Mouse (Mus musculus) telencephalon, adult 2 months (tissue): ENCODE data around the gene Ptgdr2.

Experiments used
- DNase-seq: peaks from one replicate; pipeline ENCODE4 v3.0.0-alpha.2; 2011; ENCODE audit warnings: low read depth, low spot score

Gene Ptgdr2

DNA sequence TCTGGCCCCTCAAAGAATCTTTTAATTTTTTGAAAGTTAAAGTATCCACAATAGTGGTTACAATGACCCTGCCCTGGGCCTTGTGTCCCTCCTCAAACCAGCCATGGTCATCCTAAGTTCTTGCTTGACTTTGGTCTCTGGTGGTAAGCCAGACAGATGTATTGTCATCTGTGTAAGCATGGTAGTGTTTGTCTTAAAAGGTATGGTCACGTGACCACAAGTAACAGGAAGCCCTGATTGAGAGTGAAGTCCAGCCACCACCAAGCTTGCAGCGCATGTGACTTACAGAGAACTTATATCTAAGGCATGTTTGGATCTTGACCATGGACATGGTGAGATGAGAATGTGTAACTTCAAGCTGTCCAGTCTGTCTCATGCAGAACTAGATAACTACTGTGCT, 38.2 kb downstream of the Ptgdr2 start:
- DNase-seq, result no peak

DNA sequence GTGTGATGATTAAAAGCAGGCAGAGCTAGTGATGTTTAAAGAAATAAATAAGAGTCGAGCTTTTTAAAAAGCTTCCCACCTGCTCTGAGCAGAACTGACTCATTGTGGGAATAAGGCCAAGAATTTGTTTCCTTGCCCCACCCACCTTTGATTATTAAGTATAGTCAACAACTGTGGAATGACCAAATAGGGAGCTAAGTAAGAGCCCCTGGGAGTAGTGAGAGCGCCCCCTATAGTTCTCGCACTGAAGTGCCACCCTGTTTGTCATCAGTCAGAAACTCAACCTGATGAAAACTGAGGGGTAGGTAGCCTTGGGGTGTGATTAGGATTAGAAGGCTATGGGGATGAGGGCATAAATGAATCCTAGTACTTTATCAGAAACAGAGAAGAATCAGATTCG, 39.4 kb downstream of the Ptgdr2 start:
- no peak for DNase-seq

DNA sequence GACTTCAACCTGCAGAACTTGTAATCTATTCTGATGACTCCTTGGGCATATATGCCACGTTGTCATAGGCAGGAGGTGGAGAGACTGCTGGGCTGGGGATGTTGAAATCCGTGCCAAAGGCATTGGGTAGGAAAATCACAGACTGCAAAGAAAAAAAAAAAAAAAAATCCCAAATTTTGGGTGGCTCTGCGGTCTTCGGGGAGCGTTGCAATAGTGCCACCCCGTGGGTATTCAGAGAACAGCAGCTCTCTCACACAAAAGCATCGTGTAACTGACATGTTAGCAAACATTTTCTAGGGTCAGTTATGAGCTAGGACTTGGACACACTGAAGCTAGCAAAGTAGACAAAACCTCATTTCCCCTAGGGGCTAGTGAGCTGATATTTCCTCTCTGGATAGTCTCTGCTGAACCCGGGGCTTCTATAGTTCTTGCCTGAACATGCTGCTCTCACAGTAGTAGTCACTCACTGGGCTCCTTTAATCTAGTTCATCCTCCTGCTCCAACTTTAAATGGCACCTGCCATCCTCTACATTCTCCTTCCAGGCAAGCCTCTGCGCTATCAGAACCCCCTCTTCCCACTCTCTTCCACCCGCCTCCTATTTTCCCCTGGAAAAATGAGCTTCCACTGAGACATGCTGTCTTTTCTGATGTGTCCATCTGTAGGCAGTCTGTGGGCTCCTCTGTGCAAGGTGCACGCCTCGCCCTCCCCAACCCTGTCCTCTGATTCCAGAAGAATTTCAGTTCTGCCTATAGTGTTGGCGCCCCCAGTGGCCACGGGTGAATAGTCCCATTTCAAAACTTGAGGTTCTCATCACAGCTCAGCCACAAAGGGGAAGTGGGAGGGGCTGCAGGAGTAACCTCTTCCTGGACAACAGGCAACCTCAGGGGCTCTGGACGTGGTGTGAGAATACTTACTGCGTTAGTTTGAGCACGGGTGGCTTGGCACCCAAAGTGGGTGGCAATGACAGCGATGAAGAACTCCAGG, 42.5 kb downstream of the Ptgdr2 start:
- DNase-seq, result peak; percentile 33

DNA sequence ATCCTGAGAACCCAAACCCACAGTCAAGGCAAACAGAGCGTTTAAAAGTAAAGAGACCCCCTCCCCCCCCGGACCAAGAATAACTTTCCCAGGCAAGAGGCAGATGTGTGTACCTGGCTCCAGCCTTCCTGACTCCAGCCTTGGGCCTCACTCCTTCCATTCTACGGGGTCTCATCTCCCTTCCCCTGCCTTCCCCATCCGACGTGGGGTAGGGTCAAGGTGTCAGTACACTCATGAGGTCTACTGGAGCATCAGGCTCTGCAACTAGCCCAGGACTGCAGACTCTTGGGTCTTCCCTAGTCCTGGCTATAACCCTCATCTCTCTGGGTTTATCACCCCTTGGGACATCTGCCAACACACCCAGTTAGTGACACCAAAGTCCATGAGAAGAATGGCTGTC, 43.2 kb downstream of the Ptgdr2 start:
- DNase-seq, result no peak

DNA sequence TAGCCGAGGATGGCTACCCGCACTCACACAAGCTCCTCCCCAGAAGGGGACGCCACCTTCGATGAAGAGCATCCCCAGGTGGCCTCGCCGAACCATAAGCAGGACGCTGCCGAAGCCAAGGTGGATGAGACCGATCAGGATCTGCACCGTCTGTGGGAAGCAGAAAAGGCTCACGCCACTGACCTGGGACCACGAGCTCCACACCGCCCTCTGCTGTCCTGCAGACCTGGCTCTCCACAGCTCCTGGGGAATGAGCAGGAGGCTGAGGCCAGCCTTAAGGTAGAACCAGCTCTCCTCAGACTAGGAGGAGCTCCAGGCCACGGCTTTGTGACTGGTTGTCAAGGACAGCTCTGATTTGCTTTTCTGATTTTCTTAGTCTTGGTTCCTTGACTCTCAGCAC, 46.2 kb downstream of the Ptgdr2 start:
- no peak for DNase-seq

DNA sequence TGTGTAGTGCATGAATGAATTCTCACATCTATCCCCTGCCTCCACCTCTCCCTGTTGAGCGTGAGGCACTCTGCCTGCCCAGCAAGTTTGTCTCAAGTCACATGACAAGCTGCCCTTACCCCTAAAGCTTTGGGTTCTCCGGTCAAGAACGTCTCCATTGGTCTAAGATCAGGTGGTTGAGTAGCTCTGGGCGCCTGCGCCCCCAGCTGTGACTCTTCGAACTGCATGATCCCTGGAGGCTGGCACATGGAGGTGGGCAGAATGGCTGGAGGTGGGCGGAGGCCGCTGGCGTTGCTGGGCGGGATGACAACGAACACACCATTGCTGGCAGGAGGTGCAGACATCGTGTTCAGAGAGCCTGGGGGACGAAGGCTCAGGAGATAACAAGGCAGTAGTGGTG, 47.6 kb downstream of the Ptgdr2 start:
- DNase-seq, result no peak

DNA sequence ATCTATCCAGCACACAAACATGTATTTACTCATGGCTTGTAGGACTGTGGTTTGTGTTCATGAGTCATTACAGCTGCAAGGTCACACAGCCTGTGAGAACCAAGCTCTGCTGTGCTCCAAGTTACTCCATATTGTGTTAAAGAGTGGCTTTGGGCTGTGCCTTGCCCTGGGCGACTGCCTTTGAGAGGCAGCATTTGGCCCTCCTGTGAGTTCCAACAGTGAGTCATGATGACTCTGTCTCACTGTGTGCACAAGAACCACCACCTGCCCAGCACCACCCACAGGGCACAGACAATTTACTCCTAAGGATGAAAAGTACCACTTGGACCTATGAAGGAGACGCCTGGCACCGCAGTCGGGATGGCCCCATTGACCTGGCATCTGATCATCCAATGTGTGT, 48.9 kb downstream of the Ptgdr2 start:
- no peak for DNase-seq

DNA sequence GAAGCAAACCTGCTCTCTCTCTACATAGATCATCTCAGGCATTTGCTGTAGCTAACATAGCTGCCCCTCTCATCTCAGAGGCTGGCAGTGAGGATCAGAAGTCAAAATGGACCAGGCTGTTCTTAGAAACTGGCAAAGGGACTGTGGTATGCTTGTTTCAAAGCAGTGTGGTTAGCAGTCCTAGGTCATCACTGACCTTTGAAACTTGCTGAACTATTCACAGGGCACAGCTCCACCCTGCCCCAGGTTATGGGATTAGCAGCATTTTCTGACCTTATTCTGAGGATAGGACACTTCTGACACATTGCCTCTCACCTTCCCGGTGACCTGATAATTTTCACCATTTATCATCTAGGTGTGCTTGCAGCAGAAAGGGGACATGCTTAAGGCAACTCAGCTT, 51.6 kb downstream of the Ptgdr2 start:
- no peak for DNase-seq

DNA sequence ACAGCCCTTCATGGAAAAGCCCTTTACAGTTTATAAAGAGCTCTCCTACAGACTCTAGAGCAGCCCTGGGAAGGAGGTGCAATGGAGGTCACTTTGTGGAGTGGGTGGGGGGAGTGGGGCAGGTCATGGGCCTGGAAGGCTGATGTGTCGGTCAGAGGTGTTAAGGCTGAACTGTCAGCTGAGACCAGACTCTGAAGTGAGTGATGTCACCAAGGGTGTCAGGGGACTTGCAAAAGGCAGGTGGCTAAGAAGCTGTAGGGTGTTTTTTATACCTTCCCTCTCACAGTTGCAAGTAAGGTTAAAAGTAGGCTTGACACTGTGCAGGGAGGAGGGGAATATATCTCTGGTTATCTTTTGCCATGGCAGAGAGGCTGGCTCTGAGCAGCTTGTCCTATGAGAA, 53.8 kb downstream of the Ptgdr2 start:
- DNase-seq, result no peak

DNA sequence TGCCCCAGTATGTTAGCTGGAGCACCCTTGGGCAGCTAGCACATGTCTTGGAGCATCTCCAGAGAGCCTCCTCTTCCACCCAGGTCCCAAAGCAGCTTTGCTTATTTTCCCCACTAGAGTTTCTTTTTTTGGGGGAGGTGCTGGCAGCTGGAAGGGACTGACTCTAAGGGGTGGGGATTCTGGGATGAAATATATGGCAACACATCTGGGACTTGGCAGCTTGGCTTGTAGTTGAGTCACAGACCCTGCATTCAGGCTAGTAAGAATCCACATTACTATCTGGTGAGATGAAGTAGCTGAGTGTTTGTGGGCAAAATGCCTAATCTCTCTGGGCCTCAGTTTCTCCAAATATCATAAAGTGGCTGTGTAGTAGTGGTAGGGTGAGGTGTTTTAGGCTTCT, 55.0 kb downstream of the Ptgdr2 start:
- no peak for DNase-seq
